Mouse (Mus musculus) heart, adult 9 months (tissue): ENCODE data around the gene Gm10135.
"Not testable (repeated sequence)": the region's sequence is repeated elsewhere in the genome, so short reads cannot be mapped to it uniquely, and the experiment has no call there.

Experiments
- DNase-seq, 2 experiments: peaks; one replicate each; pipeline ENCODE4 v3.0.0; 2022; ENCODE audit warnings: low spot score in 2 of 2

Gm10135 gene

GRCm38 (mm10) chr5:72974602-72975001 is at the start of gene Gm10135:
Gene Gm10135 (minus strand): TSS chr5:72974702.
- DNase-seq, result no peak

DNA sequence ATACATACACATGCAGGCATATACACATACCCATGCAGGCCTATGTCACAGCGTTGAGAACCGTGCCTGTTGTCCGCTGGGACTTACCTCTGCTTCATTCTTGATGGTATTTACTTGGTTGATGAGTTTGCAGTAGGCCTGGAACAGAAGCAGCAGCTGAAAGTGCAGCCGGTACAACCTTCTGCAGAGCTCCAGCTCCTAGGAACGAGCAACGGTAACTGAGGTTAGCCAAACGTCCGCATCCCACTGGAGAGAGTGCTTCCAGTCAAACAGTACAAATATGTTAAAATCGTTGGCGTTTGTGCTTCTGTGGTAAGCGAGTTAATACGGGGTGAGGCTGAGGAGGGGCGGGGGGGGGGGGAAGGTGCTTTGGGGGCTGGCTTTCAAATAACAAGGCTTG is 49.3 kb upstream of the Gm10135 start:
- DNase-seq, result no peak

DNA sequence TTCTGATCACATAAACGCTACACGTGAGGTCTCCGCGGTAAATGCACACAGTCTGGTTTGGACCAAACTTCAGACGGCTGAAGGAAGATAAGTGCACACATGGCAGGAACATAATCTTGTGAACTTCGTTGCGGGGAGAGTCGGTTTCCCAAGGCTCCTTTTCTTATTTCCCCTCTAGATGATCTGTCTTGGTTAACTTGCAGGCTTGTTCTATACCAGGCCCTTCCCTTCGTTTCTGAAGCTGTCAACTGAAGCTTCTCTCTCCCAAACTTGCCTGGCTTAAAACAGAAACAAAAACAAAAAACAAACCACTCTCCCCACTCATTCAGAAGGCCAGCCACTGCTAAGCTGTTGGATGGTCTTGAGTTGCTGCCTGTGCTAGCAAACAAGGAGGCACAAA is 40.2 kb upstream of the Gm10135 start:
- DNase-seq, result no peak

GRCm38 (mm10) chr5:73013611-73014287 is 39.2 kb upstream of the Gm10135 start:
- not testable (repeated sequence) for DNase-seq

DNA sequence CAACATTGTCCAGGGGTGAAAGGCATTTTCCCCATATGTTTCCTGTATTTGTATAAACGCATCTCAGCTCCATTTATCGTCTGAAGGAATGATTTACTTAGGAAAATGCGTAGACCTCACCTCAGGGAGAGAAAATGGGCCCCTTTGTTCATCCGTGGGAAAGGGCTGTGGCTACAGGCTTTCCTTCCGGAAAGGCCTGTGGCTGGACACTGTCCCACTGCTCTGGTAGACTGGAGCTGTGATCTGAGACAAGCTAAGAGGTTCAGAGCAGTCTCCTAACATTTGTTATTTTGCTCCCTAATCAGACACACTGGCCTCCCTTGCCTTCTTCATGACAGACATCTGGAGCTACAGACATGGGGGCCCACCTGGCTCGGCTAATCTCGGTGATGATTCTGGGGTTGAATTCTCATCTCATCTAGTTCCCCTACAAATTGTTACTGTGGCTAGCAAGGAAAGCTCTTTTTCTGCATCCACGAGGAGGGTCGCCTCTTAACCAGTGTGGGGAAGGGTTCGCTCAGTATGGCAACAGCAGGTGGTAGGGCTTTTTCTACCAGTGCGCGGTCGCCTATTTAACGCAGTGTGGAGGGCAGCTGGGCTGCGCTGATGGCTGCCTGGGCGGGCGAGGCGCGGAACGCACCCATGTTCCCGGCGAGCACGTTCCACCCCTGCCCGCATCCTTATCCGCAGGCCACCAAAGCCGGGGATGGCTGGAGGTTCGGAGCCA is 38.5 kb upstream of the Gm10135 start:
- not testable (repeated sequence) for DNase-seq

DNA sequence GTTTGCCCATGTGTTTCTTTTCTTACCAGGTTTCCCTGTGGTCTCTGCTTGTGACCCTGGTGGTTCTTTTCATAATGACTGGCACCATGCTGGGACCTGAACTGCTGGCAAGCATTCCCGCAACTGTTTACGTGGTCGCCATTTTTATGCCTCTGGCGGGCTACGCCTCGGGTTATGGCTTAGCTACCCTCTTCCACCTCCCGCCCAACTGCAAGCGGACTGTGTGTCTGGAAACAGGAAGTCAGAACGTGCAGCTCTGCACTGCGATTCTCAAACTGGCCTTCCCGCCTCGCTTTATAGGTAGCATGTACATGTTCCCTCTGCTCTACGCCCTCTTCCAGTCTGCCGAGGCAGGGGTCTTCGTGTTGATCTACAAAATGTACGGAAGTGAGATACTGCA is 37.3 kb upstream of the Gm10135 start:
- not testable (repeated sequence) for DNase-seq

- not testable (repeated sequence) for DNase-seq
Measured at GRCm38 (mm10) chr5:73008230-73008629, 33.7 kb upstream of the Gm10135 start.

DNA sequence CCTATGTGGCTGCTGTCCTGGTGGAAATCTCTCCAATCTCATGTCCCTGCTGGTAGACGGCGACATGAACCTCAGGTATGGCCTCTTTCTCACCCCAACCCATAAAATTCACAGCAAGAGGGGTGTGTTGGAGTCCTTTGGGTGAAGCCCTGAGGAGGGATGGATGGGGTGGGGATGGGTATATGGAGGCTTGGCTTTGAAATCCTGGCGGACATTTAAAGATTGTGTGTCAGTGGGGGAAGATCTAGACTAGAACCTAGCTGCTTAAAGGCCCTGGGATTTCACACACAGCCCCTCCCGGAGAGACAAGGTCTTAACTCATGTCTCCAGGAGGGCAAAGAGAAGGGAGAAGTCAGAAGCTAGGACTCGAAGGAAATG is 33.1 kb upstream of the Gm10135 start:
- no peak for DNase-seq

GRCm38 (mm10) chr5:73006784-73007581 is 32.5 kb upstream of the Gm10135 start, which contains the start of gene Slc10a4:
Gene Slc10a4 (plus strand): TSS chr5:73006883.
- no peak for DNase-seq

GRCm38 (mm10) chr5:73004046-73004445 is 29.5 kb upstream of the Gm10135 start:
- DNase-seq, result no peak

DNA sequence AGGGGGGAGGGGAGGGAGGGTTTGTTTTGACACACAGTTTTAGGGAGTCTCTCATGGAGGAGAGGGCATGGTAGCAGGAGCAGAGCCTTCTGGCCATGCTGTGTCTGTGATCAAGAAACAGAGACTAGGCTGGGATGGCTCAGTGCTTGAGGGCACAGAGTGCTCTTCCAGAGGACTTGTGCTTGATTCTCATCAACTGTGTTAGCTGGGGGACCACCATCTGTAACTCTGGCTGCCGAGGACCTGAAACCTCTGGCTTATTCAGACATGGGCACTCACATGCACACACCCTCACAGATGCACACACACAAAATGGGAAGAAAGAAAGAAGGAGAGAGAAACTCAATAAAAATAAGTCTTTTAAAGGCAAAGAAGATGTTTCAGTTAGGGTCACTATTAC is 24.0 kb upstream of the Gm10135 start:
- DNase-seq, result not testable (repeated sequence)

DNA sequence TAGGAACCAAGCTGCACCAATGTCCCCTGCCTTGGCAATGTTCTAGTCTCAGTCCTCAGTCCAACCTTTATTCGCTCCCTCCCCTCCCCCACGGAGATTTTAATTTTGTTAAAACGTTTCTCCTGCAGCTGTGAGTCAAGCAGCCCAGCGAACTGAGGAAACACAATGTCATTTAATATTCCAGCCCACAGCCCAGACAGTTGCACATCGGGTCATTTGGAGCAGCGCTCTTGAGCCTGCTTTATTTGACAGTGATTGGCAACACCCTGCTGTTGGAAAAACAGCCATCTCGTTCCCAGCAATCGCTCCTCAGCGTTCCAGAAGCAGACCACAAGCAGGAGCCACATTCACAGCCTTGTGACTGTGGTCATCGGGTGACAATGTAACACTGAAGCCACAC is 20.9 kb upstream of the Gm10135 start:
- no peak for DNase-seq

- DNase-seq, result no peak
Measured at GRCm38 (mm10) chr5:72994928-72995327, 20.4 kb upstream of the Gm10135 start.

GRCm38 (mm10) chr5:72994424-72994823 is 19.9 kb upstream of the Gm10135 start:
- no peak for DNase-seq

GRCm38 (mm10) chr5:72992474-72992873 is 18.0 kb upstream of the Gm10135 start:
- DNase-seq, result no peak

GRCm38 (mm10) chr5:72989756-72990155 is 15.3 kb upstream of the Gm10135 start:
- DNase-seq, result no peak

- DNase-seq, result no peak
Measured at GRCm38 (mm10) chr5:72987786-72988185, 13.3 kb upstream of the Gm10135 start.

- peak in 1 of 2 experiments; percentile 29 for DNase-seq
Measured at GRCm38 (mm10) chr5:72984091-72984490, 9.6 kb upstream of the Gm10135 start.

DNA sequence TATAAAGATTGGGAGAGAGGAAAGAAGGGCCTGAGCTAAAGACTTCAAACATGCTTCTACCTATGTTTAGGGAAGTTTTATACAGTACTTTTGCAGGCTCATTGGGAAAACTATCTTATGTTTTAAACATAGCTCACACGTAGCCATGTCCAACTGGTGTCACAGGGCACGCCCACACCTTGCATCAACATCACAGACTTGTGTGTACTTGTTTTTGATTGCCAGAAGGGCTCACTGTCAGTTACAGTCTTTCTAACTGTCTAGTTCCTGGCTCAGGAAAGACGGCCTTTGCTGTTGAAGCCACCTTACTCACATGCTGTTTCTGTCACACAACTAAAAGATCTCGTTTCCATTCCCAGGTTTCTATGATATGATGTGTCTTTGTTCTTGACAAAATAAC is 2.0 kb upstream of the Gm10135 start:
- no peak for DNase-seq

DNA sequence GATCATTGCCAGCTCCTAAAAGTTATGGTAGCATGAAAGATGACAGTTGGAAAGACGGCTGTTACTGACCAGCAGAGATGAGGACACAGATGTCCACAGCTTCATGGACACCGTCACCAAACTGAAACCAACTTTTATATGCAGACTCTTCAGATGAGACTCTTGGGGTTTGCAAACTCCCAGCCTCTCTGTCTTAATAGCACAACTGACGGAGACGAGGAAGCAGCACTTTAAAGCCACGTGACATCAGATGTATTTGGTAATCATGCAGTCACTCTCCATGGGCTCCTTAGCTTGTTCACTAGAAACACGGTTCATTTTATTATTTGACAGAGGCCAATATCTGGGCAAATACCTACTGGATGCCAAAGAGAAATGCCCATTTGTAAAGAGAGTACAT is 1.5 kb upstream of the Gm10135 start:
- DNase-seq, result no peak

DNA sequence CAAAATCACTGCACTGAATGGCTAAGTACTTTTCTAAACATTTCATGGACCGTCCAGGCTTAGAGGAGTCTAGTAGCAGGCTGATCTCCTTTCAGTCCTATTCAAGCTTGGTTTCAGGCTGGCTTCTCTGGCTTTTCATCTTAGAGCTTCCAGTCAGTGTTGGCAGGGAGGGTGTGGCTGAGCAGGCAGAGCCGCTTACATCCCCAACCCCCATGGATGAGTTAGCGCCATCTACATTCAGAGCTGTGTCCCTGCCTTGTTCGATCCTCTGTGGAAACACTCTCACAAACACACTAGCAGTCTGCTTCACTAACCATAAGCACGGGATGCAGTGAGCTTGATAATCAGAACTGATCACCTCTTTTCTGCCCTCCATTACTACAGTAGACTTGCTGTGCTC is 1.6 kb downstream of the Gm10135 start:
- no peak for DNase-seq

DNA sequence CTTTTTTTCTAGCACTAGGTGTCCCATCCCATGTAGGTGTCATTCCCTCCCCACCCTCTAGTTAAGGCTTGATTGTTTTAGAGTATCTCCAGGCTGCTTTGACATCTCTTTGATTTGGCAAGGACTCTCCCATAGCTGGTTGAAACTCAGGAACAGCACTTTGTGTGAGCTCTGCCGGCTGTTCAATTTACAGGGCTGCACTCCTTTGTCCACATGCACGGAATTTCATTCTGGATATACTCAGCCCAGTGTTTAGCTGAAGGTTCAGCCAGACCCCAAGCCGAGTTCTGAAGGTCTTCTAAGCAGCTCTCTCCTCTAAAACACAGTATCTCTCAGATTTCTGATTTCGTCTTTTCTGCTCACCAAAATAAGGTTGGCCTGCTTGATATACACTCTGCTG is 2.1 kb downstream of the Gm10135 start:
- no peak for DNase-seq

DNA sequence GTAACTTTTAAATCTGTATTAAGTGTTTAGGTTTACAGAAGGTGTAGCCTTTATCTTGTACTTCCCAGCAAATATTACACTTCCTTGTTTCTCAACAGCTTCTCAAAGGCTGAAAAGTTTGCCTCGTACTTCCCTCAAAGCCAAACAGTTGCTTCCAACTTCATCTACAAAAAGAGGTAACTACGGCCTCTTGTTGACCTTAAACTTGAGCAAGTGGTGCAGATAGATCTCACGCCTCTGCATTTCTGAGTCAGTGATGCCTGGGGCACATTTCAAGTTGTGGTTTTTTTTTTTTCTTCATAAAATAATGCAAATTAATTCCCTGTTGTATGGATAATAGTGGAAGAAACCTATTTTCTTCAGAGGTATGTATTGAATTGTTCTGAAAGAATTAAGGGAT is 8.8 kb downstream of the Gm10135 start:
- DNase-seq, result no peak
